Mouse (Mus musculus): ENCODE data around the gene Nav2.

- TF ChIP-seq FLI1 (IDR thresholded peaks at IDR 0.05; ENCODE audit: low read length) (no peak), GATA1 (IDR thresholded peaks at IDR 0.05; ENCODE audit: borderline replicate concordance, low read length) (no peak)
Measured at GRCm38 (mm10) chr7:49195711-49196147, 287.2 kb downstream of the Nav2 start.
